Mouse (Mus musculus) neural tube, embryonic 14.5 days (tissue): ENCODE results near the gene Zc2hc1b. TPM values are rescaled to one million over a fixed set of nuclear protein-coding genes. Genes with fewer than 3 reads are reported as not detected.

Source experiments
- polyA plus RNA-seq: library from polyadenylated mRNA; unstranded; fragments of >200 nt; fragmentation: Nextera tagmentation; extraction: Ambion mirVana; gene quantifications from 2 replicates; pipeline ENCODE4 v1.2.1, GENCODE M21; 2014

The Zc2hc1b gene
- polyA plus RNA-seq, 1 experiment from 2014 or later, result not detected

Other genes with a start within 250 kb of the Zc2hc1b start
- gene Stx11, start 213.7 kb downstream of the Zc2hc1b start, polyA plus RNA-seq, result 0.66 and 3.0 TPM in 2 replicates
- 25.5 and 28.0 TPM in 2 replicates for gene Sf3b5, start 172.7 kb downstream of the Zc2hc1b start, polyA plus RNA-seq
- 29.0 and 38.5 TPM in 2 replicates for gene Plagl1, start 117.5 kb downstream of the Zc2hc1b start, polyA plus RNA-seq
- 27.6 and 41.4 TPM in 2 replicates for gene Ltv1, start 15.1 kb upstream of the Zc2hc1b start, polyA plus RNA-seq